Mouse (Mus musculus) lung, embryonic 16.5 days (tissue): ENCODE measurements around the gene Olfr698. TPM values are rescaled to one million over a fixed set of nuclear protein-coding genes. Genes with fewer than 3 reads are reported as not detected.
"Not testable (repeated sequence)": the region's sequence is repeated elsewhere in the genome, so short reads cannot be mapped to it uniquely, and the experiment has no call there.

Experiments used
- ATAC-seq: fragments of 200-750 bp; cut with Nextera tagmentation; 2 replicates; pipeline ENCODE4 v1.8.0; 2017; ENCODE audit warnings: low read depth, mild to moderate bottlenecking, moderate library complexity
- H3K27ac ChIP-seq: fragments of 300-500 bp; sonication (generic); 2 replicates; pipeline ENCODE4 v1.5.1; 2014; ENCODE audit warnings: mild to moderate bottlenecking, control low read depth, low read length
- H3K27me3 ChIP-seq: fragments of 300-500 bp; sonication (generic); 2 replicates; pipeline ENCODE4 v1.6.1; 2014; ENCODE audit warnings: low read depth, low read length, mixed read lengths; ENCODE audit not compliant: control insufficient read depth, insufficient read depth
- H3K36me3 ChIP-seq: fragments of 300-500 bp; sonication (generic); 2 replicates; pipeline ENCODE4 v1.6.1; 2014; ENCODE audit warnings: low read length; ENCODE audit not compliant: control insufficient read depth, insufficient read depth
- H3K4me1 ChIP-seq: fragments of 300-500 bp; sonication (generic); replicated peaks from 2 replicates; pipeline ENCODE4 v1.6.1; 2014; ENCODE audit warnings: low read length, mixed read lengths; ENCODE audit not compliant: control insufficient read depth, insufficient read depth
- H3K4me2 ChIP-seq: fragments of 300-500 bp; sonication (generic); 2 replicates; pipeline ENCODE4 v1.6.1; 2014; ENCODE audit warnings: low read depth, low read length, control low read depth
- H3K4me3 ChIP-seq: fragments of 300-500 bp; sonication (generic); 2 replicates; pipeline ENCODE4 v1.5.1; 2014; ENCODE audit warnings: mild to moderate bottlenecking, low read length, control low read depth
- H3K9ac ChIP-seq: fragments of 300-500 bp; sonication (generic); 2 replicates; pipeline ENCODE4 v1.6.1; 2014; ENCODE audit warnings: low read length, control low read depth
- H3K9me3 ChIP-seq: fragments of 300-500 bp; sonication (generic); 2 replicates; pipeline ENCODE4 v1.6.1; 2016; ENCODE audit warnings: low read length; ENCODE audit not compliant: control insufficient read depth
- WGBS: fragments of 180-500 bp; shearing (Covaris S2); extraction: QIAGEN DNeasy Blood & Tissue Kit; methylation state at CpG from one replicate; pipeline ENCODE4 v1.1.7; 2014; 5-methylcytosine and 5-hydroxymethylcytosine counted together
- polyA plus RNA-seq: library from polyadenylated mRNA; unstranded; fragments of >200 nt; fragmentation: Nextera tagmentation; extraction: Ambion mirVana; gene quantifications from 2 replicates; pipeline ENCODE4 v1.2.1, GENCODE M21; 2015

Gene Olfr698
- not detected in 2 replicates for polyA plus RNA-seq

GRCm38 (mm10) chr7:106755297-106755696 lies at the start of gene Olfr698:
Olfr698 (minus strand) TSS chr7:106755397.
- Histone ChIP-seq H3K9me3 (no peaks in the 10 kb centered on the region; the same call in 1 of the 2 replicates), H3K4me2 (no peak within 1 kb of the TSS), H3K27me3 (no peaks in the 10 kb centered on the region), H3K4me1 (no peaks in the 10 kb centered on the region), H3K9ac (no peak within 1 kb of the TSS), H3K4me3 (no peak within 1 kb of the TSS), H3K27ac (no peak within 1 kb of the TSS), H3K36me3 (no peaks in the 10 kb centered on the region)
- no peak for ATAC-seq

GRCm38 (mm10) chr7:106793098-106793497 lies 37.9 kb upstream of the Olfr698 start, which contains the start of gene Olfr699:
Olfr699 (minus strand) TSS chr7:106793198.
- no peak within 1 kb of the TSS for H3K4me3 ChIP-seq
- H3K27ac ChIP-seq = no peak within 1 kb of the TSS
- no peak within 1 kb of the TSS for H3K9ac ChIP-seq
- 65% methylated on average over 1 of the region's 1 CpGs for WGBS
- no peaks in the 10 kb centered on the region for H3K36me3 ChIP-seq
- no peaks in the 10 kb centered on the region for H3K4me1 ChIP-seq
- H3K27me3 ChIP-seq = no peaks in the 10 kb centered on the region
- H3K4me2 ChIP-seq = no peak within 1 kb of the TSS
- H3K9me3 ChIP-seq = no peaks in the 10 kb centered on the region
- no peak for ATAC-seq

GRCm38 (mm10) chr7:106788330-106788729 lies 33.1 kb upstream of the Olfr698 start:
- no peaks in the 10 kb centered on the region for H3K27me3 ChIP-seq
- ATAC-seq = no peak
- H3K27ac ChIP-seq = no peak overlapping the region
- no peak overlapping the region for H3K4me3 ChIP-seq
- H3K36me3 ChIP-seq = no peaks in the 10 kb centered on the region
- no peaks in the 10 kb centered on the region for H3K4me1 ChIP-seq
- no peaks in the 10 kb centered on the region for H3K9me3 ChIP-seq
- H3K4me2 ChIP-seq = no peak overlapping the region
- H3K9ac ChIP-seq = no peak overlapping the region

DNA sequence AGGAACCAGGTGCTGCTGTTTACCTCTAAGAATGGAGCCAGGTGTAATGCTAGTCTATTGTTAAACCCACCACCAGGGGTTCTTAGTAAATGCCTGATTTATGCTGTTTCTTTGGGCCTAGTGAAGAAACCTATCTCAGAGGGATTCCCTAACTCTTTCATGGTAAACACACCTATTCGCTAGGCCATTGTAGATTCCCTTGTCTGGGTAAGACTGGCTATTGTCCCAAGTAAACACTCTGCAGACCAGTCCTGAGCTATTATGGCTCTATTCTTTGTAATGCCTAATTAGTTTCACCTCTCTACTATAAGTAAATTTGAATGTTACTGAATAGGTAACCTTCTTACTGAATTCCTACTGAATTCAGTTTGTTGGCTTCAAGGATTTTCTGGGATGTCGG lies 5.8 kb upstream of the Olfr698 start:
- not testable (repeated sequence) for H3K27me3 ChIP-seq, H3K9me3 ChIP-seq, H3K4me3 ChIP-seq, H3K36me3 ChIP-seq, ATAC-seq, H3K4me1 ChIP-seq, H3K9ac ChIP-seq, H3K27ac ChIP-seq, H3K4me2 ChIP-seq
- WGBS = 81% methylated on average over 2 of the region's 2 CpGs

GRCm38 (mm10) chr7:106758800-106759199 lies 3.6 kb upstream of the Olfr698 start:
- Histone ChIP-seq H3K27me3 (no peaks in the 10 kb centered on the region), H3K27ac (no peak overlapping the region), H3K4me2 (no peak overlapping the region), H3K9me3 (peaks cover 2% of the 10 kb centered on the region), H3K4me1 (no peaks in the 10 kb centered on the region), H3K9ac (no peak overlapping the region), H3K4me3 (no peak overlapping the region), H3K36me3 (no peaks in the 10 kb centered on the region)
- 89% methylated on average over 2 of the region's 2 CpGs for WGBS
- ATAC-seq = no peak

GRCm38 (mm10) chr7:106745811-106746210 lies 9.4 kb downstream of the Olfr698 start:
- 85% methylated on average over 5 of the region's 5 CpGs for WGBS
- no peak for ATAC-seq

DNA sequence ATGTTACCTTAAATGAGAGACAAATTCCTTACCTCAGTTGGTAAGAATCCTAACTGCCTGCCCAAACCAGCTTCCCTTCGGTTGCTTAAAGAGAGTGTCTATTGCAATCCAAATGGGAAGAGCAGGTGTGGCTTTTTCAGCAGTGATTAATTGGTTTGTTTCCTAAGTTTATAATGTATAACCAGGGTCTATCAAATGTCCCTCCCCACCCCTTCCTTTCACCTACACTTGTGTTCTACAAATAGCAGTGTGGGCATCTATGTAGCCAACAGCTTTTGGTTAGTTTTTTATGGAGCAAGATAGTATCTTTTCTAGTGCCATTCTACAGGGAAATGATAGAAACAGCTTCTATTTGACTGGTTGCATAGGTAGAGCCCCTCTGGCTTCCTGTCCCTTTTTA lies 12.9 kb downstream of the Olfr698 start, which contains the start of gene Olfr697:
Gene Olfr697 (minus strand): TSS at position 101 of the 400 bp plus-strand sequence.
- Histone ChIP-seq H3K4me3 (no peak within 1 kb of the TSS), H3K27me3 (no peaks in the 10 kb centered on the region), H3K4me1 (no peaks in the 10 kb centered on the region), H3K9ac (no peak within 1 kb of the TSS), H3K4me2 (no peak within 1 kb of the TSS), H3K36me3 (no peaks in the 10 kb centered on the region), H3K27ac (no peak within 1 kb of the TSS), H3K9me3 (no peaks in the 10 kb centered on the region)
- whole genome bisulfite sequencing = 71% methylated on average over 1 of the region's 1 CpGs
- no peak for ATAC-seq

More at GRCm38 (mm10) chr7:106745811-106746210, 9.4 kb downstream of the Olfr698 start:
- Histone ChIP-seq H3K4me2 (no peak overlapping the region), H3K9me3 (no peaks in the 10 kb centered on the region), H3K36me3 (no peaks in the 10 kb centered on the region), H3K27ac (no peak overlapping the region), H3K4me3 (no peak overlapping the region), H3K27me3 (no peaks in the 10 kb centered on the region), H3K4me1 (no peaks in the 10 kb centered on the region), H3K9ac (no peak overlapping the region)

- no peak overlapping the region for H3K9ac ChIP-seq
- no peaks in the 10 kb centered on the region for H3K36me3 ChIP-seq
- H3K9me3 ChIP-seq = no peaks in the 10 kb centered on the region; the same call in 1 of the 2 replicates
- no peak overlapping the region for H3K4me3 ChIP-seq
- no peaks in the 10 kb centered on the region for H3K27me3 ChIP-seq
- no peak overlapping the region for H3K27ac ChIP-seq
- H3K4me1 ChIP-seq = no peaks in the 10 kb centered on the region
- no peak overlapping the region for H3K4me2 ChIP-seq
- ATAC-seq = no peak
Measured at GRCm38 (mm10) chr7:106737028-106737427, 18.2 kb downstream of the Olfr698 start.

DNA sequence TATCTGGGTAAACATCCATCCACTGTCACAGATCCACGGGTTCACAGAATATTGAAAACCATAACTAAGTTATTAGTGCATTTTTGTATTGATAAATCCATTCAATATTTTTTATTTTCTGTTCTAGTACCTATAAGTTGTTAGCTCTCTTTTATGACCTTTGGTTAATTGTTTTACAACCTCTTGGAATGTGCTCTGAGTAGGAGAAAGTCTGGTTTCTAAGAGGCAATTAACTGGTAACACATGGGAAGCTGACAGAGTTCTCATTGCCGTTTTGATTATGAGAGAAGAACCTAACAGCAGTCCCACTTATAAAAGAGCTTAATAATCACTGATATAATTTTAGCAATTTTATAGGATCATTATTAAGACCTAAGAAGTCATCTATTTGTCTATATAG lies 21.5 kb downstream of the Olfr698 start:
- Histone ChIP-seq H3K27ac (no peak overlapping the region), H3K9ac (no peak overlapping the region), H3K36me3 (no peaks in the 10 kb centered on the region), H3K4me1 (no peaks in the 10 kb centered on the region), H3K9me3 (no peaks in the 10 kb centered on the region; the same call in 1 of the 2 replicates), H3K27me3 (no peaks in the 10 kb centered on the region), H3K4me2 (no peak overlapping the region), H3K4me3 (no peak overlapping the region)
- WGBS = 47% methylated on average over 2 of the region's 2 CpGs
- ATAC-seq = no peak

DNA sequence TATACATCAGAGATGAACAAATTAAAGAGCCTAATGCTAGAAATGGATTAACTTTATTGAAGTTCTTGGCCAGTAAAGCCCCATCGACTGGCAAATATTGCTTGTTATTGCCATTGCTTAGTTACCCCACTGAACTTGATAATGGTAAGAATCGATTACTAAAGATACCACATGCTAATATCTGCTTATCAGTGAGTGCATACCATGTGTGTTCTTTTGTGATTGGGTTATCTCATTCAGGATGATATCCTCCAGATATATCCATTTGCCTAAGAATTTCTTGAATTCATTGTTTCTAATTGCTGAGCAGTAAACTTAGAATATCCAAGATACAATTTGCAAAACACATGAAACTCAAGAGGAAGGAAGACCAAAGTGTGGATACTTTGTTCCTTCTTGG lies 29.5 kb downstream of the Olfr698 start:
- not testable (repeated sequence) for H3K4me1 ChIP-seq, H3K27me3 ChIP-seq, H3K9ac ChIP-seq, H3K9me3 ChIP-seq, H3K27ac ChIP-seq, ATAC-seq, H3K4me3 ChIP-seq, H3K4me2 ChIP-seq, H3K36me3 ChIP-seq
- WGBS = 76% methylated on average over 2 of the region's 2 CpGs
